Mouse (Mus musculus) embryonic facial prominence, embryonic 12.5 days (tissue): Measurements from ENCODE around the gene Ubxn1. TPM values are rescaled to one million over a fixed set of nuclear protein-coding genes. Genes with fewer than 3 reads are reported as not detected.
"Not testable (repeated sequence)": the region's sequence is repeated elsewhere in the genome, so short reads cannot be mapped to it uniquely, and the experiment has no call there.

Experiments used
- ATAC-seq: fragments of 200-750 bp; cut with Nextera tagmentation; 2 replicates; pipeline ENCODE4 v1.8.0; 2017; ENCODE audit not compliant: insufficient number of reproducible peaks, insufficient read depth, low FRiP score, low TSS enrichment
- H3K27ac ChIP-seq: fragments of 300-500 bp; sonication (generic); 2 replicates; pipeline ENCODE4 v1.5.1; 2016; ENCODE audit warnings: mild to moderate bottlenecking
- H3K27me3 ChIP-seq: fragments of 300-500 bp; sonication (generic); 2 replicates; pipeline ENCODE4 v1.6.1; 2016; ENCODE audit warnings: mild to moderate bottlenecking, moderate library complexity
- H3K36me3 ChIP-seq: fragments of 300-500 bp; sonication (generic); 2 replicates; pipeline ENCODE4 v1.6.1; 2016; ENCODE audit warnings: mild to moderate bottlenecking
- H3K4me1 ChIP-seq: fragments of 300-500 bp; sonication (generic); 2 replicates; pipeline ENCODE4 v1.6.1; 2016
- H3K4me2 ChIP-seq: fragments of 300-500 bp; sonication (generic); replicated peaks from 2 replicates; pipeline ENCODE4 v1.6.1; 2016; ENCODE audit warnings: mild to moderate bottlenecking, moderate library complexity
- H3K4me3 ChIP-seq: fragments of 300-500 bp; sonication (generic); 2 replicates; pipeline ENCODE4 v1.5.1; 2016; ENCODE audit warnings: mild to moderate bottlenecking
- H3K9ac ChIP-seq: fragments of 300-500 bp; sonication (generic); 2 replicates; pipeline ENCODE4 v1.6.1; 2016; ENCODE audit warnings: mild to moderate bottlenecking, moderate library complexity
- H3K9me3 ChIP-seq: fragments of 300-500 bp; sonication (generic); 2 replicates; pipeline ENCODE4 v1.6.1; 2016; ENCODE audit warnings: mild to moderate bottlenecking, moderate library complexity
- WGBS: fragments of 180-500 bp; shearing (Covaris S2); methylation state at CpG from one replicate; pipeline ENCODE4 v1.1.7; 2016; 5-methylcytosine and 5-hydroxymethylcytosine counted together
- polyA plus RNA-seq: library from polyadenylated mRNA; unstranded; fragments of >200 nt; fragmentation: Nextera tagmentation; extraction: Ambion mirVana; gene quantifications from 2 replicates; pipeline ENCODE4 v1.2.1, GENCODE M21; 2016

The Ubxn1 gene
- 179 and 189 TPM in 2 replicates for polyA plus RNA-seq

GRCm38 (mm10) chr19:8871267-8872186 is at the start of gene Ubxn1:
TSS of gene Ubxn1 (plus strand) at chr19:8871496.
- H3K4me3 ChIP-seq, result peak within 1 kb of the TSS; percentile 98
- ATAC-seq, result peak; percentile 95

GRCm38 (mm10) chr19:8822696-8823095 is 48.6 kb upstream of the Ubxn1 start:
- Histone ChIP-seq H3K4me2 (peak overlapping the region; percentile 86), H3K36me3 (peaks cover 49% of the 10 kb centered on the region), H3K27ac (no peak overlapping the region), H3K27me3 (no peaks in the 10 kb centered on the region), H3K4me1 (peaks cover 23% of the 10 kb centered on the region), H3K9me3 (no peaks in the 10 kb centered on the region), H3K9ac (peak overlapping the region; percentile 32; the same call in 1 of the 2 replicates), H3K4me3 (peak overlapping the region; percentile 76; the same call in 1 of the 2 replicates)
- ATAC-seq, result no peak
- WGBS, result 79% methylated on average over 8 of the region's 8 CpGs

More at GRCm38 (mm10) chr19:8871267-8872186, at the start of gene Ubxn1:
- peak within 1 kb of the TSS; percentile 88 for H3K4me2 ChIP-seq
- no peaks in the 10 kb centered on the region for H3K27me3 ChIP-seq
- H3K4me1 ChIP-seq, result peaks cover 7% of the 10 kb centered on the region
- peaks cover 34% of the 10 kb centered on the region for H3K36me3 ChIP-seq
- under 1% methylated on average over 58 of the region's 59 CpGs for WGBS
- peak within 1 kb of the TSS; percentile 98 for H3K9ac ChIP-seq
- H3K9me3 ChIP-seq, result no peaks in the 10 kb centered on the region
- peak within 1 kb of the TSS; percentile 84 for H3K27ac ChIP-seq

DNA sequence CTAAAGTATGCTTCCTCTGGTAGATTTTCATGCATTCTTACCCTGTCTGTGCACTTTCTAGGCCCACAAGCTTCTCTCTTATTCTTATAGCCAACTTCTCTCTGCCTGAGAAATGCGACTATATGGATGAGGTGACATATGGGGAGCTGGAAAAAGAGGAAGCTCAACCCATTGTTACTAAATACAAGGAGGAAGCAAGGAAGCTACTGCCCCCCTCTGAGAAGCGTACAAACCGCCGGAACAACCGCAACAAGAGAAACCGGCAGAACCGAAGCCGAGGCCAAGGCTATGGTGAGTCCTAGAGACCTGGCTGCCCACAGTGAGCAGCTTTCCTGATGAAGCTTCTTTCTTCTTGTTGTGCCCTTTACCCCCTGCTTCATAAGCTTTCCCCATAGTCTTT is 41.6 kb upstream of the Ubxn1 start, which contains the start of gene AC129217.1:
Gene AC129217.1 (plus strand): TSS at position 114 of the 400 bp plus-strand sequence.
- Histone ChIP-seq H3K36me3 (peaks cover 97% of the 10 kb centered on the region), H3K4me1 (no peaks in the 10 kb centered on the region), H3K4me3 (no peak within 1 kb of the TSS), H3K27me3 (no peaks in the 10 kb centered on the region), H3K9ac (no peak within 1 kb of the TSS), H3K27ac (no peak within 1 kb of the TSS), H3K4me2 (no peak within 1 kb of the TSS), H3K9me3 (no peaks in the 10 kb centered on the region)
- WGBS, result 91% methylated on average over 8 of the region's 8 CpGs
- ATAC-seq, result no peak

- Histone ChIP-seq H3K27me3 (no peaks in the 10 kb centered on the region), H3K4me2 (no peak overlapping the region), H3K36me3 (peaks cover 95% of the 10 kb centered on the region), H3K9me3 (no peaks in the 10 kb centered on the region), H3K9ac (no peak overlapping the region), H3K27ac (no peak overlapping the region), H3K4me1 (no peaks in the 10 kb centered on the region), H3K4me3 (no peak overlapping the region)
- no peak for ATAC-seq
- 95% methylated on average over 8 of the region's 8 CpGs for WGBS
These were observed 40.6 kb upstream of the Ubxn1 start for GRCm38 (mm10) chr19:8830664-8831063.

DNA sequence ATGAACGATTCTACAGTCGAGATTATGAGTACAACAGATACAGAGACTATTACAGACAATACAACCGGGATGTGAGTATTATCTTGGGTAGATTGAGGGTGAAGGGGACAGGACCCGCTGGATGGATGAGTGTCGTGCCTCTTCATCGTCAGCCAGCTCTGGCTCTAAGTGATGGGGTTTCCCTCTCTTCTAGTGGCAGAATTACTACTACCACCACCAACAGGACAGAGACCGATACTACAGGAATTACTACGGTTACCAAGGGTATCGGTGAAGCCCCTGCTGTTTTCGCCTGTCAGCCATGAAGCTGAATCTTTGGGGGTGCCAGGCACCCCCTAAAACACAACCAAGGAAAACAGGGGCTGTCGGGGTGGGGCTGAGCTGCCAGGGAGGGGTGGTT is 40.0 kb upstream of the Ubxn1 start:
- Histone ChIP-seq H3K4me2 (no peak overlapping the region), H3K27me3 (no peaks in the 10 kb centered on the region), H3K9me3 (no peaks in the 10 kb centered on the region), H3K4me3 (no peak overlapping the region), H3K9ac (no peak overlapping the region), H3K27ac (no peak overlapping the region), H3K4me1 (no peaks in the 10 kb centered on the region), H3K36me3 (peaks cover 91% of the 10 kb centered on the region)
- WGBS, result 88% methylated on average over 11 of the region's 11 CpGs
- no peak for ATAC-seq

- Histone ChIP-seq H3K4me3 (no peak overlapping the region), H3K36me3 (peaks cover 75% of the 10 kb centered on the region), H3K27ac (no peak overlapping the region), H3K9ac (no peak overlapping the region), H3K27me3 (no peaks in the 10 kb centered on the region), H3K4me2 (no peak overlapping the region), H3K9me3 (no peaks in the 10 kb centered on the region), H3K4me1 (peaks cover under 1% of the 10 kb centered on the region; the same call in 1 of the 2 replicates)
- ATAC-seq, result no peak
- 95% methylated on average over 4 of the region's 4 CpGs for WGBS
These were observed 38.3 kb upstream of the Ubxn1 start for GRCm38 (mm10) chr19:8832971-8833370.

DNA sequence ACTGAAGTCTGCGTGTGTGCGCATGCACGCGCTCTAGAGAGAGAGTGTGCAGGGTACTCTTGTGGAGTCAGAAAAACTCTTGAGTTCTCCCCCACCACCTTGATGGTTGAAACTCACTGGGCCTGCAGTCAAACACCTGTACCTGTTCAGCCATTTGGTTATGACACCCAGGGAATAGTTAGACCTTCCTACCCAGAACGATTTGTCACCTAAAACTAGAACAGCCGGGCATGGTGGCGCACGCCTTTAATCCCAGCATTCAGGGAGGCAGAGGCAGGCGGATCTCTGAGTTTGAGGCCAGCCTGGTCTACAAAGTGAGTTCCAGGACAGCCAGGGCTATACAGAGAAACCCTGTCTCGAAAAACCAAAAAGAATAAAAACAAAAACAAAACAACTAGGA is 35.0 kb upstream of the Ubxn1 start:
- 97% methylated on average over 10 of the region's 10 CpGs for WGBS
- H3K4me3 ChIP-seq, H3K27ac ChIP-seq, H3K4me2 ChIP-seq, H3K27me3 ChIP-seq, H3K9me3 ChIP-seq, H3K9ac ChIP-seq, ATAC-seq: not testable (repeated sequence)
- peaks cover 46% of the 10 kb centered on the region for H3K36me3 ChIP-seq
- H3K4me1 ChIP-seq, result peaks cover 31% of the 10 kb centered on the region

DNA sequence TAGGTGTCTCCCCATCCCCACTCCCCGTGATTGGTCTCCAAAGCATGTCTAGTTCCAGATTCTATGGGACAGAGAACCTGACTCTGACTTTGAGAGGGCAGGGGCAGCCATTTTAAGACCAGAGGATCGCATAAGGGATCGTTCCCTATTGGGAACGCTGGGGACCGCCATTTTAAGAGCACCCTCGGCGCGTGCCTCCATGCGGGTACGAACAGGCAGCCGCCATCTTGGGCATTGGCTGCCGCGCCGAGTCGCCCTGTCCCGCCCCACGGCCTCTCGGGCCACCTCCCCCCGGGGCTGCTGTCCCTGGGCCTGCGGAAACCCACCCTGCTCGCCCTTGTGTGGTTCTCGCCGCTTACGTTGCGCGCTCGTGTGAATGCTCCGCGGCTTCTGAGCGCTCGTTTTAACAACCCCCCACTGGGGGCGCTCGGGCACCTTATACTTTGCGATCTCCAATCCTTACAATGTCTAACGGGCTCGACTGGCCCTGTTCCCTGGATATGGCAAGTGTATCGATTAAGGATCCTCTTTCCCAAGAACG is 34.0 kb upstream of the Ubxn1 start, which contains the start of gene Bscl2:
Gene Bscl2 (plus strand): TSS at position 217 of the 541 bp plus-strand sequence.
- H3K4me1 ChIP-seq, result peaks cover 31% of the 10 kb centered on the region
- H3K27ac ChIP-seq, result peak within 1 kb of the TSS; percentile 97
- H3K9ac ChIP-seq, result peak within 1 kb of the TSS; percentile 67
- no peaks in the 10 kb centered on the region for H3K9me3 ChIP-seq
- H3K27me3 ChIP-seq, result no peaks in the 10 kb centered on the region
- H3K4me3 ChIP-seq, result peak within 1 kb of the TSS; percentile 49
- whole genome bisulfite sequencing, result under 1% methylated on average over 38 of the region's 38 CpGs
- peak within 1 kb of the TSS; percentile 79 for H3K4me2 ChIP-seq
- peak; percentile 49; the same call in 1 of the 2 replicates for ATAC-seq
- H3K36me3 ChIP-seq, result peaks cover 37% of the 10 kb centered on the region

- Histone ChIP-seq H3K9me3 (no peaks in the 10 kb centered on the region), H3K4me3 (peak overlapping the region; percentile 49), H3K27me3 (no peaks in the 10 kb centered on the region), H3K4me1 (peaks cover 31% of the 10 kb centered on the region), H3K27ac (peak overlapping the region; percentile 97), H3K4me2 (peak overlapping the region; percentile 79), H3K9ac (peak overlapping the region; percentile 67), H3K36me3 (peaks cover 29% of the 10 kb centered on the region)
- ATAC-seq, result 0 out of 2 replicates have a peak, but pooled peaks have one; percentile 0
- WGBS, result 21% methylated on average over 15 of the region's 15 CpGs
These were observed 33.1 kb upstream of the Ubxn1 start for GRCm38 (mm10) chr19:8838041-8838730.

DNA sequence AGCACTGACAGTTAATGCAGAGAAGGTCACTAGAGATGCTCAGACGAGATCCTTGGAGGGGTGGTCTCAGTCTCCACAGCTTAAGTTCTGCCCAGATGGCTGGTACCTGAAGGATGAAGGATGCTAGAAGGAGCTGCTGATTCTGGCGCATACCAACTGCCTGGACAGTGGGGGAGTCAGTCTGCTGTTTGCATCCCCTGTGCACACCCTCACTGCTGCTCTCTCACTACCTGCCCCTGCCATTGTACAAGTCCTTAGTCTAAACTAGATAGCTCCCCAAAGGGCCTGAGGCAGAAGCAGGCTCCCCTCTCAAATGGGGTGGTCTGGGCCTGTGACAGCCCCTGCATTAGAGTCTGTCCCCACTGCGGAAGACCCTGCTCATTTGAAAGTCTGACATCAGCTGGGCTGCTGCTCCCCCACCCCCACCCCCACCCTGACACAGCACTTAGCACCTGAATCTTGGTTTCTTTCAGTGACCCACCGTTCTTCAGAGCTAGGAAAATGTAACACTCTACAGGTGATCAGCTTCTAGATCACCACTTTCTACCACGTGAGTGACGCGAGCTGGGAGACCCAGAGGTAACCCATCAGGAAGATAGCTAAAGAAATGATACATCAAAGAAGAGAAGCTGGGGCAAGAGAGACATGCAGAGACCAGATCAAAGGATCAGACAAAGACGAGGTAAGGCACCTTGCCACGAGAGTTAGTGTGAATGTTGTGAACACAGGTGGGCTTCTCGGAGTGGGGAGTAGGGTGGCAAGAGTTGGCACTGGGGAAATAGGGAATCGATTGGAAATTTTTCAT is 32.0 kb upstream of the Ubxn1 start, which contains the start of gene Gng3:
Gene Gng3 (minus strand): TSS at position 92 of the 805 bp plus-strand sequence.
- peak within 1 kb of the TSS; percentile 49 for H3K4me3 ChIP-seq
- H3K9me3 ChIP-seq, result no peaks in the 10 kb centered on the region
- H3K4me1 ChIP-seq, result peaks cover 31% of the 10 kb centered on the region
- peak within 1 kb of the TSS; percentile 97 for H3K27ac ChIP-seq
- H3K9ac ChIP-seq, result peak within 1 kb of the TSS; percentile 67
- peaks cover 17% of the 10 kb centered on the region for H3K36me3 ChIP-seq
- H3K27me3 ChIP-seq, result no peaks in the 10 kb centered on the region
- WGBS, result 44% methylated on average over 11 of the region's 11 CpGs
- peak; percentile 73 for ATAC-seq
- peak within 1 kb of the TSS; percentile 79 for H3K4me2 ChIP-seq
